Mouse (Mus musculus) skeletal muscle tissue, adult 2 months (tissue): ENCODE measurements around the gene Iqch.

Source experiments
- DNase-seq: peaks from one replicate; pipeline ENCODE4 v3.0.0-alpha.2; 2012; ENCODE audit warnings: low read depth, low spot score

The Iqch gene

GRCm38 (mm10) chr9:63612565-63613515, 10.5 kb upstream of the Iqch start:
- no peak for DNase-seq

GRCm38 (mm10) chr9:63611967-63612366, 9.7 kb upstream of the Iqch start:
- no peak for DNase-seq

- DNase-seq = peak; percentile 58
Observed at GRCm38 (mm10) chr9:63610841-63611366, 8.6 kb upstream of the Iqch start.

DNA sequence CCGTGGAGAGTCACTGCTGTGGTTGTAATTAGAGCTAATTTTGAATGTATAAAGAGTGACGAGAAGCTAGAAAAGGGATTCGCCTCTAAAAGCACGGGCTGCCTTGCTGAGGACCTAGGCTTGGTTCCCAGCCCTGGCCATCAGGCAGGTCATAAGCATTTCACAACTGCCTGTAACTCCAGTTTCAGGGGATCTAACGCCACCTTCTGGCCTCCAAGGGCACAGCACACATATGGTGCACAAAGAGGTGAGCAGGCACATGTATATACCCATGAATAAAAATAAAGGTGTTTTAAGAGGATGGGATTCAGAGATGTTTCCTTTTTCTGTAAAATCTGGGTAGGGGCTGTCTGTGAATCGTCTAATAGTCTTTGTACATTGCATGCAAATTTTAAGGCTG, 7.9 kb upstream of the Iqch start:
- no peak for DNase-seq

DNA sequence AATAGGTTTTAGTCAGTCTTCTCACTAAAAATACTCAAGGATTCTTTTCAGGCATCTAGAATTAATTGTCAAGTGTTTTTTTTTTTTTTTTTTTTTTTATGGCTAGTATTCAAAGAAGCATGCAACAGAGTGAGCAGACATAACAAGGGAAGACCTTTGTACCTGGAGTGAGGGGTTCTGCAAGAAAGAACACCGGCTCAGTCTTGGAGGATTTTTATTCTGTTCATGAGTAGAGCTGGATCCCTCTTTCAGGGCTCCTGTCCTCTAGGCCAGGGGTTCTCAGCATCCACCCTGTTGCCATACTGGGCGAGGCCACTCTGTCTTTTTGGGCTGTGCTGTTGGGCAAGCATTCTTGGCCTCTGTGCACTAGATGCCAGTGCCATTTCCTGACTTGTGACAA, 7.5 kb upstream of the Iqch start:
- no peak for DNase-seq

- no peak for DNase-seq
Observed at GRCm38 (mm10) chr9:63609246-63609645, 7.0 kb upstream of the Iqch start.

GRCm38 (mm10) chr9:63608006-63608405, 5.7 kb upstream of the Iqch start:
- DNase-seq = no peak

- DNase-seq = no peak
Observed at GRCm38 (mm10) chr9:63606594-63606993, 4.3 kb upstream of the Iqch start.

DNA sequence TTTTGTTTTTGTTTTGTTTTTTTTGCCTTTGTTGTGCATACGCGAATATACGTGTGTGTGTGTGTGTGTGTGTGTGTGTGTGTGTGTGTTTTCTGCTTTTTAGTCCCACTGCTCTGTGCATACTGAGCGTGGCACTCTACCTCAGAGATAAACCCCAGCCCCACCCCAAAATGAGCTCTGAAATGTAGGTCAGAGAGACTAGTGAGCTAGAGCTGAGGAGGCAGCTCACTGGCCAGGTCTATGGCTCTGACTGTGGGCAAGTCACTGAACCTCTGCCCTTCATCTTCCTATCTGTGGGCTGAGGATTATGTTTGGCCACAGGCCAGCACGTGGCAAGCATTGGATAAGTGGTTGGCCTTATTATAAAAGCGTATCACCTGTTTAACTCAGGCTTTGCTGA, 1.6 kb upstream of the Iqch start:
- DNase-seq = no peak

- no peak for DNase-seq
Observed at GRCm38 (mm10) chr9:63596660-63597059, 5.6 kb downstream of the Iqch start.

GRCm38 (mm10) chr9:63595652-63596051, 6.6 kb downstream of the Iqch start:
- no peak for DNase-seq

GRCm38 (mm10) chr9:63595032-63595431, 7.3 kb downstream of the Iqch start:
- no peak for DNase-seq

GRCm38 (mm10) chr9:63591661-63592256, 10.5 kb downstream of the Iqch start:
- DNase-seq = no peak

DNA sequence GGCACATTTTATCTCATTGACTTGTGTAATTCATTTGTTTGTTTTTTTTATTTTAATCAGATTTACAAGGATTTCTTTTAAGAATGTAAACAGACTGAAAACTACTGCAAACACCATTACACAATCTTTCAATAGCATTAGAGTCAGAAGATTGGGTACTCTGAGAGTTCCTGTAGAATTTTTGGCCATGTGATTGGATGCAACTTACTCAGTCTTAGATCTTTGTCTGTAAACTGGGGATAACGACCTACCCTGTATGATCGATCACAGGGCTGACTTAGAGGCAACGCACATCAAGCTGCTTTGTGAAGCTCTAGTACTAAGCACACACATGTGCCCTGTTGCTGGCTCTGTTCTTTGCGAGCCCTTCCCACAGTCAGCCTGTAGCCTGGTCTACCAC, 11.7 kb downstream of the Iqch start:
- no peak for DNase-seq

DNA sequence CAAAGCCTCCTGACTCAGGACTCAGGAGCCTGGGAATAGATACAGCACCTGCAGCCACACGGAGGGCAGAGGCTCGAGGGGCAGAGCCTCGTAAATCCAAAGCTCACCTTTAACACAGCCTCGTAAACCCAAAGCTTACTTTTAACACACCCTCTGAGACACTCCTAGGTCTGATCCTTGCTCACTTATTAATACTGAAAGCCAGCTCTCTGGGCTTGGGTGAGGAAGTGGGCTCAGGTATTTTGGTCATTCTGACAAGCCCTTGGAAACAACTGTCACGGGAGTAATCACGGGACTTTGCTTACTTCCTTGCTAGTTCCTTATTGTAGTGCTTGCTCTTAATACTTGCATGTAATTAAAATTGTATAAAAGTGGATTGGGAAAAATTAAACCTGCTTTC, 13.1 kb downstream of the Iqch start:
- no peak for DNase-seq

DNA sequence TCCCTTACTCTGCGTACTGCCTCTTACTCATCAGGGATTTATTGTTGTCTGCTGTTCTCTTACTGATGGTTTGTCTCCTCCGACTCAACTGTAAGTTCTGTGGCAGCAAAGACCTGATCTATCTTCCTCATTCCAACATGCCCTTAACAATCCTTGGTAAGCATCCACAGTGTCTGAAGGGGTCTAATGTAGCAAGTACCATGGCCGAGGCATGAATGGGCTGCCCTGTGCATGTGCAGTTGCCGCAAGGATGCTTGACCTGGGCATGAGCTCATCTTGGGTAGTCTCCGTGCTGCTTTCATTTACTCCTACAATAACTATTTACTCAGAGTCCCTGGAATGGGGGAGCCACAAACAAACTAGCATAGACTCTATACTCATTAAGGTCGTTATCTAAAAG, 17.0 kb downstream of the Iqch start:
- no peak for DNase-seq

DNA sequence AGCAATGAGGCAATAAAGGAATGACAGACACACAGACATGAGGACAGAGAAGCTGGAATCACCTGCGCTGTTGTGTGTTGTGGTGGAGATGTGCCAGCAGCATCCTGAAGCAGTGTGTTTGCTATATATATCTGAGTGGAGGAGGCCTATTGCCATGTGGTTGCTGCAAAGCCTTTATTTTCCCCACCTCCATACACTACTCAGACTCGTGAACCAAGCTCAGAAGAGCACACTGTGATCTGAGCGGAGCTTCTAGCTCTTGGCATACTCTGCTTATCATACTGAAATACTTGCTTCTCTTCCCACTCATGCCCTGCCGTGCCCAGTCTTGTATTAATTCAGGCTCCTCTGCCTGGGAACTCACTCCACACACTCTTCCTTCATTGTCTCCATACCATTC, 20.5 kb downstream of the Iqch start:
- DNase-seq = no peak

GRCm38 (mm10) chr9:63580046-63580445, 22.2 kb downstream of the Iqch start:
- no peak for DNase-seq

GRCm38 (mm10) chr9:63579644-63580043, 22.6 kb downstream of the Iqch start:
- DNase-seq = no peak

GRCm38 (mm10) chr9:63577469-63577868, 24.8 kb downstream of the Iqch start:
- DNase-seq = no peak

- peak; percentile 3 for DNase-seq
Observed at GRCm38 (mm10) chr9:63572874-63573273, 29.4 kb downstream of the Iqch start.

DNA sequence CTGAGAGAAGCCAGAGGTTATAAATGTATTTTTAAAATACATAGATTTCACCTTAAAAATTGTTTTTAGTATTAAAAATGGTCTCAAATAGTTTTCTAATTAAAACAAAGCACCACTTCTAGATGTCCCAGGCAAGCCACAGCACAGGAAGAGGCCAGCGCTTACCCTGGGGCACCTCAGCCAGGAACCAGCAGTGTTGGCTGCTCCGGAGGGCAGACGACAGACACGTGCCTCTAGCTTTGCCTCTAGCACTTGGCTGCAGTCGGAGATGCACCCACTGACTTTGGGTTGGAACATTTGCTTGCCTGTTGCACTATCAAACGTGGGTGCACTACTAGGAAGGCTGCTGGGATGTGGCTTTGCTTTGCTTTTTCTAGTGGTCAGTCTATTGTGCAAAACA, 30.4 kb downstream of the Iqch start:
- no peak for DNase-seq

GRCm38 (mm10) chr9:63568808-63569207, 33.5 kb downstream of the Iqch start:
- no peak for DNase-seq
